Mouse (Mus musculus) heart, embryonic 15.5 days (tissue): Measurements from ENCODE around the gene Scgn. TPM values are rescaled to one million over a fixed set of nuclear protein-coding genes. Genes with fewer than 3 reads are reported as not detected.

Source experiments
- ATAC-seq: fragments of 200-750 bp; cut with Nextera tagmentation; replicated peaks from 2 replicates; pipeline ENCODE4 v1.8.0; 2017; ENCODE audit warnings: low read depth, moderate TSS enrichment; ENCODE audit not compliant: insufficient number of reproducible peaks, insufficient read depth, low FRiP score
- H3K27ac ChIP-seq: fragments of 300-500 bp; sonication (generic); 2 replicates; pipeline ENCODE4 v1.5.1; 2015; ENCODE audit warnings: mild to moderate bottlenecking, inconsistent platforms
- H3K27me3 ChIP-seq: fragments of 300-500 bp; sonication (generic); 2 replicates; pipeline ENCODE4 v1.6.1; 2015; ENCODE audit warnings: inconsistent platforms
- H3K36me3 ChIP-seq: fragments of 300-500 bp; sonication (generic); 2 replicates; pipeline ENCODE4 v1.6.1; 2015; ENCODE audit warnings: mild to moderate bottlenecking, inconsistent platforms
- H3K4me1 ChIP-seq: fragments of 300-500 bp; sonication (generic); replicated peaks from 2 replicates; pipeline ENCODE4 v1.6.1; 2015; ENCODE audit warnings: inconsistent platforms
- H3K4me2 ChIP-seq: fragments of 300-500 bp; sonication (generic); 2 replicates; pipeline ENCODE4 v1.6.1; 2015; ENCODE audit warnings: inconsistent platforms, mild to moderate bottlenecking, moderate library complexity
- H3K4me3 ChIP-seq: fragments of 300-500 bp; sonication (generic); 2 replicates; pipeline ENCODE4 v1.5.1; 2015; ENCODE audit warnings: mild to moderate bottlenecking, inconsistent platforms
- H3K9ac ChIP-seq: fragments of 300-500 bp; sonication (generic); 2 replicates; pipeline ENCODE4 v1.6.1; 2015; ENCODE audit warnings: mild to moderate bottlenecking, inconsistent platforms
- H3K9me3 ChIP-seq: fragments of 300-500 bp; sonication (generic); replicated peaks from 2 replicates; pipeline ENCODE4 v1.6.1; 2016; ENCODE audit warnings: inconsistent platforms
- WGBS: fragments of 180-500 bp; shearing (Covaris S2); methylation state at CpG from one replicate; pipeline ENCODE4 v1.1.7; 2015; ENCODE audit warnings: mixed read lengths; 5-methylcytosine and 5-hydroxymethylcytosine counted together
- polyA plus RNA-seq: library from polyadenylated mRNA; unstranded; fragments of >200 nt; fragmentation: Nextera tagmentation; extraction: Ambion mirVana; gene quantifications from 2 replicates; pipeline ENCODE4 v1.2.1, GENCODE M21; 2015

Scgn gene
- polyA plus RNA-seq, 1 experiment from 2014 or later, result not detected

- ATAC-seq, result no peak
- Histone ChIP-seq H3K4me1 (no peaks in the 10 kb centered on the region), H3K36me3 (no peaks in the 10 kb centered on the region), H3K9ac (no peak overlapping the region), H3K4me2 (no peak overlapping the region), H3K4me3 (no peak overlapping the region), H3K27ac (no peak overlapping the region), H3K27me3 (peaks cover 49% of the 10 kb centered on the region), H3K9me3 (no peaks in the 10 kb centered on the region)
- 14% methylated on average over 9 of the region's 9 CpGs for WGBS
These were observed 3.0 kb upstream of the Scgn start for GRCm38 (mm10) chr13:23994024-23994423.

- Histone ChIP-seq H3K9ac (no peak overlapping the region), H3K27ac (no peak overlapping the region), H3K27me3 (peaks cover 54% of the 10 kb centered on the region), H3K4me2 (no peak overlapping the region), H3K9me3 (no peaks in the 10 kb centered on the region), H3K4me3 (no peak overlapping the region), H3K36me3 (no peaks in the 10 kb centered on the region), H3K4me1 (no peaks in the 10 kb centered on the region)
- no peak for ATAC-seq
- 43% methylated on average over 5 of the region's 5 CpGs for WGBS
These were observed 563 bp downstream of the Scgn start for GRCm38 (mm10) chr13:23990451-23990850.

- Histone ChIP-seq H3K4me2 (no peak overlapping the region), H3K9ac (no peak overlapping the region), H3K36me3 (no peaks in the 10 kb centered on the region), H3K9me3 (no peaks in the 10 kb centered on the region), H3K27me3 (peaks cover 14% of the 10 kb centered on the region), H3K4me3 (no peak overlapping the region), H3K4me1 (no peaks in the 10 kb centered on the region), H3K27ac (no peak overlapping the region)
- 34% methylated on average over 3 of the region's 3 CpGs for WGBS
- ATAC-seq, result no peak
These were observed 5.9 kb downstream of the Scgn start for GRCm38 (mm10) chr13:23985130-23985529.

- H3K36me3 ChIP-seq, result no peaks in the 10 kb centered on the region
- WGBS, result 46% methylated on average over 5 of the region's 5 CpGs
- H3K4me2 ChIP-seq, result no peak overlapping the region
- no peaks in the 10 kb centered on the region for H3K4me1 ChIP-seq
- H3K9me3 ChIP-seq, result no peaks in the 10 kb centered on the region
- H3K9ac ChIP-seq, result no peak overlapping the region
- no peak for ATAC-seq
- no peaks in the 10 kb centered on the region for H3K27me3 ChIP-seq
- H3K4me3 ChIP-seq, result no peak overlapping the region
- no peak overlapping the region for H3K27ac ChIP-seq
These were observed 18.7 kb downstream of the Scgn start for GRCm38 (mm10) chr13:23972271-23972670.

GRCm38 (mm10) chr13:23971870-23972269 lies 19.1 kb downstream of the Scgn start:
- Histone ChIP-seq H3K9ac (no peak overlapping the region), H3K36me3 (no peaks in the 10 kb centered on the region), H3K4me2 (no peak overlapping the region), H3K27ac (no peak overlapping the region), H3K4me3 (no peak overlapping the region), H3K4me1 (no peaks in the 10 kb centered on the region), H3K27me3 (no peaks in the 10 kb centered on the region), H3K9me3 (no peaks in the 10 kb centered on the region)
- ATAC-seq, result no peak
- WGBS, result 55% methylated on average over 2 of the region's 2 CpGs

GRCm38 (mm10) chr13:23964909-23965308 lies 26.1 kb downstream of the Scgn start:
- no peak overlapping the region for H3K4me3 ChIP-seq
- no peaks in the 10 kb centered on the region for H3K4me1 ChIP-seq
- no peak overlapping the region for H3K4me2 ChIP-seq
- no peak overlapping the region for H3K27ac ChIP-seq
- no peaks in the 10 kb centered on the region for H3K27me3 ChIP-seq
- no peaks in the 10 kb centered on the region for H3K9me3 ChIP-seq
- H3K36me3 ChIP-seq, result no peaks in the 10 kb centered on the region
- no peak overlapping the region for H3K9ac ChIP-seq
- 52% methylated on average over 2 of the region's 2 CpGs for WGBS
- ATAC-seq, result no peak

- no peaks in the 10 kb centered on the region for H3K4me1 ChIP-seq
- no peak for ATAC-seq
- no peaks in the 10 kb centered on the region for H3K9me3 ChIP-seq
- no peak overlapping the region for H3K9ac ChIP-seq
- H3K4me3 ChIP-seq, result no peak overlapping the region
- H3K27ac ChIP-seq, result no peak overlapping the region
- no peaks in the 10 kb centered on the region for H3K36me3 ChIP-seq
- no peaks in the 10 kb centered on the region for H3K27me3 ChIP-seq
- 13% methylated on average over 2 of the region's 2 CpGs for WGBS
- H3K4me2 ChIP-seq, result no peak overlapping the region
These were observed 31.2 kb downstream of the Scgn start for GRCm38 (mm10) chr13:23959776-23960175.

GRCm38 (mm10) chr13:23950928-23951327 lies 40.1 kb downstream of the Scgn start:
- H3K27me3 ChIP-seq, result no peaks in the 10 kb centered on the region
- H3K9me3 ChIP-seq, result no peaks in the 10 kb centered on the region
- H3K4me1 ChIP-seq, result no peaks in the 10 kb centered on the region
- 46% methylated on average over 3 of the region's 3 CpGs for WGBS
- H3K9ac ChIP-seq, result no peak overlapping the region
- no peak overlapping the region for H3K4me3 ChIP-seq
- no peaks in the 10 kb centered on the region for H3K36me3 ChIP-seq
- no peak for ATAC-seq
- H3K4me2 ChIP-seq, result no peak overlapping the region
- no peak overlapping the region for H3K27ac ChIP-seq

- no peak for ATAC-seq
- 69% methylated on average over 14 of the region's 14 CpGs for WGBS
- H3K9me3 ChIP-seq, result no peaks in the 10 kb centered on the region
- H3K4me3 ChIP-seq, result no peak overlapping the region
- H3K9ac ChIP-seq, result no peak overlapping the region
- H3K36me3 ChIP-seq, result no peaks in the 10 kb centered on the region
- no peaks in the 10 kb centered on the region for H3K27me3 ChIP-seq
- H3K4me2 ChIP-seq, result no peak overlapping the region
- H3K4me1 ChIP-seq, result no peaks in the 10 kb centered on the region
- no peak overlapping the region for H3K27ac ChIP-seq
These were observed 41.3 kb downstream of the Scgn start for GRCm38 (mm10) chr13:23949484-23950246.

GRCm38 (mm10) chr13:23946254-23946653 lies 44.8 kb downstream of the Scgn start:
- no peak overlapping the region for H3K27ac ChIP-seq
- H3K4me3 ChIP-seq, result no peak overlapping the region
- no peak for ATAC-seq
- WGBS, result 59% methylated on average over 2 of the region's 2 CpGs
- H3K4me2 ChIP-seq, result no peak overlapping the region
- no peaks in the 10 kb centered on the region; the same call in 1 of the 2 replicates for H3K27me3 ChIP-seq
- H3K9me3 ChIP-seq, result no peaks in the 10 kb centered on the region
- H3K9ac ChIP-seq, result no peak overlapping the region
- H3K4me1 ChIP-seq, result no peaks in the 10 kb centered on the region
- no peaks in the 10 kb centered on the region for H3K36me3 ChIP-seq

- 47% methylated on average over 2 of the region's 2 CpGs for WGBS
- Histone ChIP-seq H3K36me3 (no peaks in the 10 kb centered on the region), H3K4me3 (no peak overlapping the region), H3K27ac (no peak overlapping the region), H3K9ac (no peak overlapping the region), H3K4me1 (no peaks in the 10 kb centered on the region), H3K4me2 (no peak overlapping the region), H3K9me3 (no peaks in the 10 kb centered on the region), H3K27me3 (no peaks in the 10 kb centered on the region; the same call in 1 of the 2 replicates)
- no peak for ATAC-seq
These were observed 48.2 kb downstream of the Scgn start for GRCm38 (mm10) chr13:23942861-23943260.

- no peak overlapping the region for H3K4me2 ChIP-seq
- H3K9me3 ChIP-seq, result no peaks in the 10 kb centered on the region
- 40% methylated on average over 6 of the region's 6 CpGs for WGBS
- no peak for ATAC-seq
- no peak overlapping the region for H3K4me3 ChIP-seq
- no peak overlapping the region for H3K27ac ChIP-seq
- H3K36me3 ChIP-seq, result no peaks in the 10 kb centered on the region
- H3K27me3 ChIP-seq, result no peaks in the 10 kb centered on the region; the same call in 1 of the 2 replicates
- H3K4me1 ChIP-seq, result no peaks in the 10 kb centered on the region
- H3K9ac ChIP-seq, result no peak overlapping the region
These were observed 50.7 kb downstream of the Scgn start for GRCm38 (mm10) chr13:23940291-23940690.
